Mouse (Mus musculus): Measurements from ENCODE around the gene C77080.

C77080 gene

GRCm38 (mm10) chr4:129261196-129261595, at the start of gene C77080:
Gene C77080 (minus strand): TSS chr4:129261404.
- DNase-seq: no peak

- no peak for DNase-seq
Observed at GRCm38 (mm10) chr4:129307936-129308335, 46.7 kb upstream of the C77080 start.

- DNase-seq: no peak
Observed at GRCm38 (mm10) chr4:129304306-129304705, 43.1 kb upstream of the C77080 start.

- no peak for DNase-seq
Observed at GRCm38 (mm10) chr4:129303816-129304215, 42.6 kb upstream of the C77080 start.

GRCm38 (mm10) chr4:129303401-129303800, 42.2 kb upstream of the C77080 start:
- no peak for DNase-seq

GRCm38 (mm10) chr4:129299121-129299520, 37.9 kb upstream of the C77080 start:
- no peak for DNase-seq

GRCm38 (mm10) chr4:129297724-129298123, 36.5 kb upstream of the C77080 start:
- DNase-seq: no peak

GRCm38 (mm10) chr4:129296066-129296465, 34.9 kb upstream of the C77080 start:
- no peak for DNase-seq

- no peak for DNase-seq
Observed at GRCm38 (mm10) chr4:129295188-129295587, 34.0 kb upstream of the C77080 start.

- no peak for DNase-seq
Observed at GRCm38 (mm10) chr4:129293702-129294101, 32.5 kb upstream of the C77080 start.

GRCm38 (mm10) chr4:129292831-129293230, 31.6 kb upstream of the C77080 start:
- no peak for DNase-seq

GRCm38 (mm10) chr4:129289671-129290070, 28.5 kb upstream of the C77080 start:
- no peak for DNase-seq

- no peak for DNase-seq
Observed at GRCm38 (mm10) chr4:129288067-129288466, 26.9 kb upstream of the C77080 start.

- no peak for DNase-seq
Observed at GRCm38 (mm10) chr4:129287472-129287981, 26.3 kb upstream of the C77080 start, which contains the start of gene Sync. Gene Sync (plus strand): TSS chr4:129287617.

- DNase-seq: no peak
Observed at GRCm38 (mm10) chr4:129286683-129287471, 25.7 kb upstream of the C77080 start.

GRCm38 (mm10) chr4:129286001-129286682, 24.9 kb upstream of the C77080 start:
- no peak for DNase-seq

GRCm38 (mm10) chr4:129284685-129285084, 23.5 kb upstream of the C77080 start:
- DNase-seq: no peak

GRCm38 (mm10) chr4:129283226-129283625, 22.0 kb upstream of the C77080 start:
- DNase-seq: no peak

GRCm38 (mm10) chr4:129282786-129283185, 21.6 kb upstream of the C77080 start:
- DNase-seq: no peak

GRCm38 (mm10) chr4:129276453-129276865, 15.3 kb upstream of the C77080 start:
- peak; percentile 93 for DNase-seq

- no peak for DNase-seq
Observed at GRCm38 (mm10) chr4:129272756-129273046, 11.5 kb upstream of the C77080 start.

- DNase-seq: no peak
Observed at GRCm38 (mm10) chr4:129271991-129272755, 11.0 kb upstream of the C77080 start.

- DNase-seq: no peak
Observed at GRCm38 (mm10) chr4:129268698-129269097, 7.5 kb upstream of the C77080 start.
